Comparison of ENCODE assay signal across 9 mouse cellular contexts in the genomic region with DNA sequence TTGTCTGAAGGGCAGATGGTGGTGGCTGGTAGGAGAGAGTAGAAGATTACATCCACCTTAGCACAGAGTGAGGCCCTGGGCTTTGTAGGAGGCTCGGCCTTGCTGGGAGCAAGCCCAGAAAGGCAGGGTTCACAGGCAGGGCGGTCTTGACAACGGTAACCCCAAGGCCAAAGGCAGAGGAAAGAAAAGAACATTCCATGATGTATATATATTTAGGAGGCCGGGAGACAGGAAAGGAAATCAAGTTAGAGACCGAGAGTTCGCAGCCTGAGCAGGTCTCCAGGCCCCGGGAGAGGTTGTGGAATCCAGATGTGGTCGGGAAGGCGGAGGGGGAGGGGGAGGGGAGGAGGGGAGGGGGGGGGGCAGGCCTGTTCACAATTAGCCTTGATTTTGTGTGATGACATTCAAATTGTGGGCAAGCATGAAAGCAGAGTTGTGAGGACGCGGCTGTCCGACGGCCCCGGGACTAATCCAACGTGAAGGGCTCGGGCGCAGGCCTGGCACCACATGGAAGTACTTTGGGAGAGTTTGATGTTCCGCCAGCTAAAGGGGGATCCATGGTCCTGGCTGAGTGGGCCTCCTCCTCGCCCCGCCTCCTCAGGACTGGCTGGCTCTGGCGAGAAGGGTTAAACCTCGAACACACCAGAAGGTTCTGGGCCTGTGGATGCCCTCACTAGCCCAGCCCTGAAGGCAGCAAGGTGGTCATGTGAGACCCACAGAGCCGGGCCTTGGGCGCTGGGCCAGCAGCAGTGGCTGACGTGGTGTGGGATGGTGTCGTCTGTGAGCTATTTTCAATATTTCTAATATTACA.
A peak's percentile ranks its signal among the peaks of the same experiment; 100 is the strongest.
DNase-seq lines count a peak whose midpoint lies in the region; ATAC-seq lines count a peak whose summit lies in the region.
"Had no signal": no experiment of that assay in that cellular context is flagged by ENCODE, and none has a peak within 500 bp of the region (broad histone marks: within the 10 kb centered on the region; RNA-seq: fewer than 3 reads in every experiment).

No protein-coding gene starts in this region.

- no peaks in the 10 kb centered on the region for H3K36me3 ChIP-seq in kidney, embryonic 16.5 days (ENCODE audit: insufficient read depth, low read length)
- no peaks in the 10 kb centered on the region for H3K36me3 ChIP-seq in embryonic facial prominence, embryonic 10.5 days (replicated peaks)
- no peaks in the 10 kb centered on the region for H3K36me3 ChIP-seq in hindbrain, embryonic 16.5 days (ENCODE audit: control insufficient read depth, insufficient read depth, low read length)
- H3K36me3 ChIP-seq: heart, embryonic 12.5 days had no signal

- H3K9me3 ChIP-seq in kidney, embryonic 16.5 days (ENCODE audit: low read length), result no peaks in the 10 kb centered on the region
- no peaks in the 10 kb centered on the region for H3K9me3 ChIP-seq in embryonic facial prominence, embryonic 10.5 days
- H3K9me3 ChIP-seq in hindbrain, embryonic 16.5 days (ENCODE audit: control insufficient read depth, low read length), result no peaks in the 10 kb centered on the region
- H3K9me3 ChIP-seq: heart, embryonic 12.5 days had no signal

- H3K27ac ChIP-seq in kidney, embryonic 16.5 days (ENCODE audit: low read length), result no peak overlapping the region
- H3K27ac ChIP-seq in embryonic facial prominence, embryonic 10.5 days (replicated peaks), result peak overlapping the region; percentile 84
- H3K27ac ChIP-seq in hindbrain, embryonic 16.5 days (ENCODE audit: low read depth, low read length), result no peak overlapping the region

- H3K4me3 ChIP-seq in kidney, embryonic 16.5 days (ENCODE audit: low read length), result no peak overlapping the region
- H3K4me3 ChIP-seq in embryonic facial prominence, embryonic 10.5 days, result no peak overlapping the region
- H3K4me3 ChIP-seq in hindbrain, embryonic 16.5 days (ENCODE audit: low read length), result no peak overlapping the region
- H3K4me3 ChIP-seq: heart, embryonic 12.5 days had no signal

- no peak for DNase-seq in kidney, postnatal 10 days
- peak; percentile 38 for DNase-seq in 3T3-L1 (ENCODE audit: low read depth, low spot score)
- peak; percentile 93 for DNase-seq in embryonic facial prominence, embryonic 10.5 days (ENCODE audit: low spot score)
- no peak for DNase-seq in T-cell, adult 2 months (ENCODE audit: low spot score)
- DNase-seq in urinary bladder, adult 2 months (ENCODE audit: low spot score), result no peak
- DNase-seq in frontal cortex, postnatal 25 days (ENCODE audit: low spot score in 2 of 2), result no peak

- ATAC-seq in kidney, embryonic 16.5 days (ENCODE audit: low FRiP score, low TSS enrichment), result peak; percentile 7; the same call in 1 of the 2 replicates
- 0 out of 2 replicates have a peak, but pooled peaks have one; percentile 37 for ATAC-seq in hindbrain, embryonic 16.5 days

- no peak overlapping the region for H3K4me2 ChIP-seq in kidney, embryonic 16.5 days (replicated peaks; ENCODE audit: low read depth, low read length)
- H3K4me2 ChIP-seq in hindbrain, embryonic 16.5 days (ENCODE audit: low read length), result no peak overlapping the region
- H3K4me2 ChIP-seq: heart, embryonic 12.5 days had no signal

- WGBS in kidney, embryonic 16.5 days, result 72% methylated on average over 22 of the region's 26 CpGs
- WGBS in embryonic facial prominence, embryonic 10.5 days, result 39% methylated on average over 25 of the region's 26 CpGs
- WGBS in hindbrain, embryonic 16.5 days, result 59% methylated on average over 23 of the region's 26 CpGs

- H3K4me1 ChIP-seq in kidney, embryonic 16.5 days (ENCODE audit: insufficient read depth, low read length), result 0 out of 2 replicates have a peak, but pooled peaks cover 3% of the 10 kb centered on the region
- peaks cover 60% of the 10 kb centered on the region for H3K4me1 ChIP-seq in embryonic facial prominence, embryonic 10.5 days
- peaks cover 6% of the 10 kb centered on the region; the same call in 1 of the 2 replicates for H3K4me1 ChIP-seq in hindbrain, embryonic 16.5 days (ENCODE audit: control insufficient read depth, insufficient read depth, low read depth, low read length)

- H3K27me3 ChIP-seq in kidney, embryonic 16.5 days (ENCODE audit: insufficient read depth, low read length), result no peaks in the 10 kb centered on the region
- no peaks in the 10 kb centered on the region for H3K27me3 ChIP-seq in embryonic facial prominence, embryonic 10.5 days (replicated peaks; ENCODE audit: low read depth, poor library complexity, severe bottlenecking)
- H3K27me3 ChIP-seq in hindbrain, embryonic 16.5 days (replicated peaks; ENCODE audit: control insufficient read depth, insufficient read depth, low read length), result no peaks in the 10 kb centered on the region

- H3K9ac ChIP-seq in kidney, embryonic 16.5 days (replicated peaks; ENCODE audit: low read length), result no peak overlapping the region
- H3K9ac ChIP-seq in hindbrain, embryonic 16.5 days (ENCODE audit: low read depth, low read length), result no peak overlapping the region
- H3K9ac ChIP-seq: heart, embryonic 12.5 days had no signal

Comparison
In these comparisons a context has a peak if more than half of its experiments do, and no peak if none do; other contexts are left out.
1. DNase-seq: peak in 3T3-L1 (single experiment) and embryonic facial prominence, embryonic 10.5 days (single experiment); none in kidney, postnatal 10 days (single experiment), T-cell, adult 2 months (single experiment), urinary bladder, adult 2 months (single experiment) and frontal cortex, postnatal 25 days (0 of 2).